Mouse (Mus musculus) brown adipose tissue, adult 24 weeks (tissue): ENCODE measurements around the gene Catsper3. TPM values are rescaled to one million over a fixed set of nuclear protein-coding genes. Genes with fewer than 3 reads are reported as not detected.
A peak's percentile ranks its signal among the peaks of the same experiment; 100 is the strongest.

Experiments
- H3K27ac ChIP-seq: fragments of 200-500 bp; replicated peaks from 2 replicates; pipeline ENCODE4 v1.5.1; 2012; ENCODE audit warnings: low read depth, mild to moderate bottlenecking, low read length
- H3K4me1 ChIP-seq: fragments of 200-500 bp; 2 replicates; pipeline ENCODE4 v1.6.1; 2012; ENCODE audit warnings: low read length, mixed read lengths; ENCODE audit not compliant: control insufficient read depth, insufficient read depth, insufficient read length
- H3K4me3 ChIP-seq: fragments of 200-500 bp; 2 replicates; pipeline ENCODE4 v1.5.1; 2012; ENCODE audit warnings: low read depth, mild to moderate bottlenecking, low read length, moderate library complexity; ENCODE audit not compliant: insufficient read depth
- polyA plus RNA-seq: library from polyadenylated mRNA; stranded (reverse); fragments of >200 nt; gene quantifications from 2 replicates; pipeline ENCODE4 v1.2.4, GENCODE M21; 2012; ENCODE audit not compliant: missing spikeins, insufficient read depth, insufficient read length

Catsper3 gene
- polyA plus RNA-seq, 1 experiment: not detected

GRCm38 (mm10) chr13:55813490-55814016 is 29.2 kb downstream of the Catsper3 start:
- H3K4me3 ChIP-seq: no peak overlapping the region
- H3K27ac ChIP-seq: no peak overlapping the region
- H3K4me1 ChIP-seq: peaks cover 4% of the 10 kb centered on the region; the same call in 1 of the 2 replicates

- H3K27ac ChIP-seq: no peak overlapping the region
- H3K4me1 ChIP-seq: peaks cover 4% of the 10 kb centered on the region; the same call in 1 of the 2 replicates
- no peak overlapping the region for H3K4me3 ChIP-seq
These were observed 30.5 kb downstream of the Catsper3 start for GRCm38 (mm10) chr13:55814834-55815233.

GRCm38 (mm10) chr13:55822499-55822898 is 38.1 kb downstream of the Catsper3 start:
- no peak overlapping the region for H3K4me3 ChIP-seq
- no peak overlapping the region for H3K27ac ChIP-seq
- H3K4me1 ChIP-seq: no peaks in the 10 kb centered on the region

- H3K4me3 ChIP-seq: no peak overlapping the region
- no peaks in the 10 kb centered on the region for H3K4me1 ChIP-seq
- no peak overlapping the region for H3K27ac ChIP-seq
These were observed 40.0 kb downstream of the Catsper3 start for GRCm38 (mm10) chr13:55824151-55824945.

- Histone ChIP-seq H3K4me1 (no peaks in the 10 kb centered on the region), H3K27ac (no peak overlapping the region), H3K4me3 (no peak overlapping the region)
These were observed 40.9 kb downstream of the Catsper3 start for GRCm38 (mm10) chr13:55825245-55825681.

GRCm38 (mm10) chr13:55826008-55826671 is 41.8 kb downstream of the Catsper3 start:
- Histone ChIP-seq H3K4me1 (no peaks in the 10 kb centered on the region; the same call in 1 of the 2 replicates), H3K27ac (no peak overlapping the region), H3K4me3 (no peak overlapping the region)

DNA sequence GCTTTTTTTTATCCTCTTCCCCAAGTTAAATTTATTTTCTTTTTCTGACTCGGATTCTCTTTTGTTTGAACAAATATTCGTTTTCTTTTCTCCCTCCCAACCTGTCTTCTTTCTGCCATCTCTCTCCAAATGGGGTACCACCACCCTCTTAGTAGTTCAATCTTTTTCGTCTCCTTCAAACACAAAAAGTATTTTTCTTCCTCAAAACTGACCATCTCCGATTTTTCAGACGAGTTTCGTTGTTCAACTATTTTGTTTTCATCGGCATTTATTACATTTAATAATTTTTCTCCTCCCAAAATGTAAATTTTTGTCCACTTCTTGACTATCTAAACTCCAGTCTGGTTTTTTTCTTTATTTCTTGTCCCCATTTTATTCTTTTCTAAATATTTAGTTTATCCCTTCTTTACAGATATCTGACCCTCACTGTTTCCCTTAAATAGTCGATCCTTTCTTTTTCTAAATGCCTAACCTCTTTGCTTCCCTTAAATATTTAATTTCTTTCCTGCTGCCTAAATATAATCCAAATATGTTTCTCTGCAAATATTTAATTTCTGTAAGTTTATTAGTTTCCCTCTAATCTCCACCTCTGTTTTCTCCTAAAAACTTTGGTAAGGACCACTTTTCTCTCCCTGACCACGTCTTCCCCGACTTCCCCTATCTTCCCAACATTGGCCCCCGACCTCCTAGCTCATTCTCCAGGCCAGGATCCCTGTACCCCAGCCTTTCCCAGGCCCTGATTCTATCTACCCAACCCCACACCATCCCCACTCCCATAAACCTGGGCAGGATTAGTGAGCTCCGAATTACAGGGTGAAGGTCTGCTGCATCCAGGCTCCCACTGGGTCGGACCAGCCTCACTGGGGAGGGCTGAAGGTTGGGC is 42.7 kb downstream of the Catsper3 start:
- Histone ChIP-seq H3K4me1 (no peaks in the 10 kb centered on the region; the same call in 1 of the 2 replicates), H3K4me3 (no peak overlapping the region), H3K27ac (no peak overlapping the region)

- no peak overlapping the region for H3K27ac ChIP-seq
- peak overlapping the region; percentile 22 for H3K4me3 ChIP-seq
- no peaks in the 10 kb centered on the region; the same call in 1 of the 2 replicates for H3K4me1 ChIP-seq
These were observed 43.3 kb downstream of the Catsper3 start for GRCm38 (mm10) chr13:55827679-55828140.

- Histone ChIP-seq H3K4me1 (no peaks in the 10 kb centered on the region; the same call in 1 of the 2 replicates), H3K27ac (no peak overlapping the region), H3K4me3 (peak overlapping the region; percentile 22)
These were observed 44.0 kb downstream of the Catsper3 start for GRCm38 (mm10) chr13:55828141-55829017.

- no peak overlapping the region for H3K4me3 ChIP-seq
- H3K4me1 ChIP-seq: no peaks in the 10 kb centered on the region; the same call in 1 of the 2 replicates
- H3K27ac ChIP-seq: no peak overlapping the region
These were observed 44.8 kb downstream of the Catsper3 start for GRCm38 (mm10) chr13:55829018-55829655.

GRCm38 (mm10) chr13:55830081-55830832 is 45.9 kb downstream of the Catsper3 start:
- no peak overlapping the region for H3K4me3 ChIP-seq
- H3K27ac ChIP-seq: no peak overlapping the region
- H3K4me1 ChIP-seq: no peaks in the 10 kb centered on the region; the same call in 1 of the 2 replicates

DNA sequence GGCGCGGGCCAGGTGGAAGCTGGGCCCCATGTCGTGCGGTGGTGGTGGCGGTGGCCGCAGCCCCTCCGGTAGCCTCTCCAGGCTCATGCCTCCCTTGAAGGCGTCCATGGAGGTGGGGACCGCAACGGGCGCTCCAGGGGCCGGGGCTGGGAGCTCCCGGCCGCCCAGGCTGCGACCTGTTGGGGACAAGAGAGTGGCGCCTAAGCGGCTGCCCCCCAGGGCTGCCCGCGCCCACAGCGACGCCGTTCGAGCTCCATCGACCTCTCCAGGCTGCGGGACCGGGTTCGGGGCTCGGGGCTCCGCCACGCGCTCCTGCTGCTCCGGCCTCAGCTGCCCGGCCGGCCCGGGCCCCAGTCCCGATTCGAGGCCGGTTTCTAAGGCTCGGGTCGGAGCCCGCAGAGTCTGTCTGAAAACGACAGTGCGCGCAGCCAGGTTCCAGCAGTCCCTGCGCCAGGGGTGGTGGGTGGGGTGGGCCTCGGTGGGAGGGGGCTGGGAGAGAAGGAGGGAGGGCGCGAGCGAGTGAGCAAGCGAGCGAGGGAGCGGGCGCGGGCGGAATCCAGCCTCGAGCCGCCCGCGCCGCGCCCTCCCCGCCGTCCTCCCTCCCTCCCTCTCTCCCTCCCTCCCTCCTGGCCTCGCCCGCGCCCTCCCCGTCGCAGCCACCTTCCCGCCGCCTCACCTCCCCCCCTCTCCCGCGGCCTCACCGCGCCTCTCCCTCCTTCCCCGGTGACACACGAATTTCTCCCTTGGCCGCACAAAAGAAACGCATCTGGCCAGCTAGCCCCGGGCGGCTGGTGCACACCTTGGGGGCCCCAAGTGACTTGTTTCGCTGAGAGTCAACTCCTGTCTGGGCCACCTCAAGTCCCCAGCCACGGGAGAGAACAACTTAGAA is 46.7 kb downstream of the Catsper3 start:
- no peak overlapping the region for H3K27ac ChIP-seq
- no peak overlapping the region for H3K4me3 ChIP-seq
- H3K4me1 ChIP-seq: no peaks in the 10 kb centered on the region; the same call in 1 of the 2 replicates
